Mouse (Mus musculus) urinary bladder, postnatal 10 days (tissue): Measurements from ENCODE around the gene Best1.

Experiments
- DNase-seq: peaks from one replicate; pipeline ENCODE4 v3.0.0; 2022; ENCODE audit warnings: low spot score

The Best1 gene

DNA sequence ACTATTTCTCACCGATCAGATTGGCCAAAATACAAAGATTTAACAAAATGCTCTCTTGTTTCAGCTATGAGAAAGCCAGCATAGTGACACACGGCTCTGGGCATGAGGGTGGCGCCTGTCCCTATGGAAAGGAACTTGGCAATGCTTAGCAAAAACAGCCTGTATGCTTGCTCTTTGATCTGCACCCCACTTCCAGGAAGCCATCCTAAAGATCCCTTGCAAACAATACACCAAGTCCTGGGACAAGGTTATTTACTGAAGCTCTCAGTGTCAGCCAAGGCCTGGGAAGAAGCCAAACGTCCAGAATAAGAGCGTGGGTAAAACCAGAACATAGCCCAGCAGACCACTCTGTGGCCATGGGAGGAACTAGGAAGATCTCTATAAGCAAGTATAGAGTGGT lies 40.7 kb downstream of the Best1 start:
- DNase-seq: no peak

DNA sequence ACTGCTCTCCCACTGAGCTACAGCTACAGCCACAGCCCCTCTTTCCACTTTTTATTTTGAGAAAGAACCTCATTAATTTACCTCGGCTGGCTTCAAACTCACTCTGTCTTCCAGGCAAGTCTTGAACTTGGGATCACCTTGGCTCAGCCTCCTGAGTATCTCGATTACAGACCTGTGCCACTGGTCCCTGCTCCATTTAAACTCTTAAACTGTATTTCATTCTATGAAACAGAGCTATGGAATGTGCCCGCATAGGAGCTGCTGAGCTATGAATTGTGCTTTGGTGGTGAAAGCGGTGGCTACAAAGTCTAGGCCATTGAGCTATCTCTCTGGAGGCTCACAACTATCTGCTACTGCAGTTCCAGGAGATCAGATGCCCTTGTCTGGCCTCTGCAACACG lies 43.5 kb downstream of the Best1 start:
- DNase-seq: no peak

DNA sequence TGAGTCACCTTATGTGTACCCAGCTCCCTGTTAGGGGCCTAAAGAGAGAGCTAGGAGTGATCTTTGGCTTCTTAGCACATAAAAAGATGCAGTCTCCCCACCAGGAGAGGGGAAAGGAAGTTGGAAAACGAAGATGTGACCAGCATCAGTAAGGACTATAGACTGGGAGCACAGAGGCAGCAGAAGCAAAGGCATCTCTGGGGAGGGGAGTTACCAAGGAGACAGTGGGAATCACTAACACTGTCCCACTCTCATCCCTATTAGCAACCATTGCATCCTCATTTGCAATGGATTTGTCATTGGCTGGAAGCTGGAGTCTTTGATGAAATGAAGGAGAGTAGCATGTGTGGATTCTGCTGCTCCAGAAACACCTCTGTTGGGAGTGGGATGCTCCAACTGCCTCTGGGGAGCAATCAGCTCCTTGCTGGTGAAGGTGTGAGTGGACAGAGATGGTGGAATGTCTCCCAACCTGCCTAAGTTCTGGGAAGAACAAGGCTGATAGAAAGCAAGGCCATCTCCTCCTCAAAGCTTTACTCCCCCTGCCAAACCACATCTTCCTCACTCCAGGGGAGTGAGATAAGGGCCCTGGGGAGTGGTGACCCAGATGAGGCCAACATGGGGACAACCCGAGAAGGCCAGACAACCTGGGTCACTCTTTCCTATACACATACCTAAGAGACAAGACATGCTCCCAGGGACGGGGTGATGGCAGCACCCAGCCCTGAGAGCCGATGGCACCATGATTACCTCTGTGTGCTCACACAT lies 44.6 kb downstream of the Best1 start:
- DNase-seq: no peak

DNA sequence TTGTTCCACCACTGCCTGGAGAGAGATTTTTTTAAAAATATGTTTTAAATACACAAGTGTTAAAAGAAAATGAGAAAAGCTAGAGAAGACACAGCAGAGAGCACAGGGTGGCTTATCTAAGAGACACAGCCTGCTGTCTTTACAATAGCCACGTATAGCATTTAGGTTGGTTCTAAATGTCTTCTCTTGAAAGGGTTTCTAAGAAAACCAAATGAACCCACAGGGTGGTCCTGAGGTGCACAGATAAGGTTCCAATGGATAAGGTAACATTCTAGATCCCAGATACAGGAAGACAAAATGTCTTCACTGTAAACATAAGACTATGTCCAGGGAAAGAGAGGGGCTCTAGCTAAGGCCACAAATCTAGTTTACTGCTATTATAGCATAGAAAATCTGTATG lies 46.0 kb downstream of the Best1 start:
- DNase-seq: no peak

DNA sequence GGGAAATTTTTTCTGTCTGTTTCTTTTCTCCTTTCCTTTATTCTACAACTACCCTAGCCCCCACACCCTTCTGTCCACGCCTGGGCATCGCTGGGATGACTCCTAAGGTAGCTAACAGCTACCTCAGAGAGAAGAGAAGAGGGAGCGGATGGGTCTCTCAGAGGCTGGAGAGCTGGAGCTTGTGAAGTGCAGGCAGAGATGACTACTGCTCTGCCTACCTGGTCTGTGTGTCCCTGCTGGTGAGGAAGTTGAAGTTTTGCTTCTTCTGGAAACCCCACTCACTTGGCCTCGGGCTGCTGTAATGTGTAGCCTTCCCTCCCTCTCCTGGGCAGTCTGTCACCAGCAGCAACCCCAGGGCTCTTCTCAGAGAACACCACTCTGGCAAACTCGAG lies 46.6 kb downstream of the Best1 start:
- no peak for DNase-seq

- no peak for DNase-seq
Measured at GRCm38 (mm10) chr19:9954055-9954810, 47.2 kb downstream of the Best1 start.

DNA sequence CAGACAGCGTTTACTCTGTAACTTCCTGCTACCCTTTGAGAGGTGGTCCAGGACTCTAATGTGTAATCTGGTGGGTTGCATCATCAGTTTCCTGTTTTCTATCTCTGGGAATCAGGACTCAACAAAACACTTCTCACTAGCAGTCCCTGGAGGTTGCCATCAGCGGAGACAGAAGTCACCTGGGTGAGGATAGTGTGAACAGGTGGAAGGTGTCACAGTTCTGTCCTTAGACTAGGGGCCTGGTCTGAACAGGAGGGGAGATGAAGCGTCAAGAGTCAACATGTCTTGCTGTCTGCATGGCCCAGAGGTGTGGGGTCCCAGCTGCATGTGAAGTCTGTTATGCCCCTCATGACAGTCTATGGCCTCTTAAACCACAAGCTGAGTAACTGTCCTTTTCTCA lies 48.5 kb downstream of the Best1 start:
- no peak for DNase-seq

DNA sequence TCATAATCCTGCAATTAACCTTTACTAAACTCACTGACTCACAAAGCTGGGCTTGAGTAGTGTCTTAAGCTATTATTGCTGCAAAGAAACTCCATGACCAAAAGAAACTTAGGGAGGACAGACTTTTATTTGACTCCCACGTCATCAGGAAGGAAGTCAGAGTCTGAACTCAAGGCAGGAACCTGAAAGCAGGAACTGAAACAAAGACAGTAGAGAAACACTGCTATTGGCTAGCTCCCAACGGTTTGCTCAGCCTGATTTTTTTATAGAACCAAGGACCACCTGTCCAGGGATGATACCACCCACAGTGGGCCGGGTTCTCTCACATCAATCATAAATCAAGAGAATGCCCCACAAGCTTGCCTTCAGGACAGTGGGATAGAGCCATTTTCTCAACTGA lies 49.0 kb downstream of the Best1 start:
- DNase-seq: no peak

DNA sequence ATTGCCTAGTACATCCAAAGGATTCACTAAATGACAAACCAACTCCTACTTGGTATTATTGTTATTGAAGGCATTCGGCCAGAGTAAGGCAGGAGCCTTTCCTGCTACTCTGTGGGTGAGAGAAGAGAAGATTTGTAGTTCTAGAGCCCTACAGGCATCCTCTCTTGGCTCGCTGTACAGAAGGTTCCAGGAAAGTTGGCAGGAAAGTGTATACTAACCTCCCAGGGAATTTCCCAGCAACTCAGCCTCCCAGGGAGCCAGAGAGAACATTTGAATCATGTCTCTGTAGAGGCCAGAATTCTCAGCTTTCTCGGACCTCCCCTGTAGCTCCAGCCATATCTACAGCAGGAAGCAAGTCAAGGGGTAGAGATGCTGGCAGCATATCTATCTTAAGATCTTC lies 54.4 kb downstream of the Best1 start:
- no peak for DNase-seq

GRCm38 (mm10) chr19:9945800-9946564 lies 55.5 kb downstream of the Best1 start:
- DNase-seq: no peak

GRCm38 (mm10) chr19:9942539-9943533 lies 58.6 kb downstream of the Best1 start:
- no peak for DNase-seq

GRCm38 (mm10) chr19:9941809-9942208 lies 59.6 kb downstream of the Best1 start:
- DNase-seq: no peak

DNA sequence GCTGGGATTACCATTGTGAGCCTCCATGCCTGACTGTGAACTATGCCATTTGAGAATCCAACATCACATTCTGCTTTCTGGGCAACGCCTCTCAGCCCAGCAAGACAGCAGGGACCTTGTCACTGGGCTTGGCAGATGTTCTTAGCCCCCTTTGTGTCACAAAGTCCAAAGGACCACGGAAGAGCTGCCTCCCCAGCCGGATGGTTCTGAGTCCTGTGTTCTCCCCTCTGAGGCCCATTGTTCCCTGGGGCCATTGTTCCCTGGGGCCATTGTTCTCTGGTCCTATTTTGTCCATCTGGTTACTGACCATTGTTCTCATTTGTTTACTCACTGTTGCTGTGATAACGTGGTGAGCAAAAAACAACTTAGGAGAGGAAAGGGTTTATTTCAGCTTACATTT lies 60.5 kb downstream of the Best1 start:
- DNase-seq: no peak

GRCm38 (mm10) chr19:9939841-9940240 lies 61.6 kb downstream of the Best1 start:
- no peak for DNase-seq

DNA sequence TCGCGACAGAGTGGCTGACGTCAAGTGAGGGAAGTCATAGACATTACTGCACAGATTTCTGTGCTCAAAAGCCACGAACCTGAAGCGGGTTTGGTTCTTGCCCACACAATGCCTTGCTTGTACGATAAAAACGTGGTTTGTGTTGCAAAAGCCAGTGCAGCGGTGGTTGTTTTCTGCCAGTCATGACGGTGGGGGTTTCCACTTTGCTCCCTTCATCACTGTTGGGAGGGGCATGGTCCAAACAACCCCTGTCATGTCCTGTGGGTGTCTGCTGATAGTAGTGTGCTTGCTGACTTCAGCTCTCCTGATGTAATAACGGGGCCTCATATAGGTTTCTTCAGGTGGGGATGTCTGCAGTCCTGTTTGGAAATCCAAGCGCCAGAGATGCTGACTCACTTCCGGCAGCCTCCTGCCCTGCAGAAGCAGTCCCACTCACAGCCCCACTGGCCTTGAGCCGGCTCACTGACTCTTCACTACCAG lies 62.6 kb downstream of the Best1 start:
- DNase-seq: no peak

- DNase-seq: no peak
Measured at GRCm38 (mm10) chr19:9938156-9938823, 63.1 kb downstream of the Best1 start.

GRCm38 (mm10) chr19:9937428-9937827 lies 64.0 kb downstream of the Best1 start:
- DNase-seq: no peak

- DNase-seq: no peak
Measured at GRCm38 (mm10) chr19:9936579-9936978, 64.9 kb downstream of the Best1 start.
